Mouse (Mus musculus): ENCODE measurements around the gene Gm37419. TPM values are rescaled to one million over a fixed set of nuclear protein-coding genes. Genes with fewer than 3 reads are reported as not detected.

Gene Gm37419
- polyA plus RNA-seq, 1 experiment from 2014 or later: not detected

DNA sequence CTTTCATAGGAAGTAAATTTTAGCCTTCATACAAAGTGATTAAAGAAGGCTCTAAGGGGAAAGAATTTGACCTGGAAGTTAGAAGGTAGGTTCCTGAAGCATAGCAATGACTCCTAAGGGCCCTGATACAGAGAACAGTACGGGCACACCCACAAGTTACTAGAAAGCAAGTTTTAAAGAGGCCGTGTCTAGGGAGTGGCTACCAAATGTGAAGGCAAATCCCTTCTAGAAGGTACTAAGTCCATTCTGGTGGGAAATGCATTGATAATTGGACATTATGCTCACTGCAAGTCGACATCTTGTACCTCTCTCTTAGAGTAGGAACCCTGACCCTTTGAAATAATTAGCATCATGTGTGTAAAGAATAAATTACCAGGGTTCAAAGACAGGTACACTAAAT lies 48.1 kb downstream of the Gm37419 start:
- TF ChIP-seq CTCF (IDR thresholded peaks at IDR 0.05; ENCODE audit: low read depth) (no peak), EP300 (optimal IDR thresholded peaks at IDR 0.05) (no peak)
- no peak overlapping the region for H3K27ac ChIP-seq (replicated peaks)
- H3K4me2 ChIP-seq (replicated peaks; ENCODE audit: low read depth): no peak overlapping the region
- no peaks in the 10 kb centered on the region for H3K27me3 ChIP-seq (ENCODE audit: control insufficient read depth, insufficient read depth, low read length)
- DNase-seq (ENCODE audit: low spot score) (no peak), ATAC-seq (ENCODE audit: low FRiP score, low TSS enrichment) (no peak)
- H3K9me3 ChIP-seq (ENCODE audit: control insufficient read depth, low read length): no peaks in the 10 kb centered on the region
- H3K4me1 ChIP-seq (replicated peaks; ENCODE audit: control insufficient read depth, insufficient read depth): no peaks in the 10 kb centered on the region
- no peaks in the 10 kb centered on the region for H3K36me3 ChIP-seq (ENCODE audit: control insufficient read depth, insufficient read depth, low read length)
- WGBS: 79% methylated on average over 3 of the region's 3 CpGs
- H3K4me3 ChIP-seq (ENCODE audit: low read depth, low read length): no peak overlapping the region
- no peak overlapping the region for H3K9ac ChIP-seq (ENCODE audit: low read length)

Other genes starting within 250 kb of the Gm37419 start
- gene Sst, start 97.5 kb upstream of the Gm37419 start, polyA plus RNA-seq (2015; fragmentation: Nextera tagmentation; extraction: Ambion mirVana): 63.4 and 63.9 TPM in 2 replicates
- gene Rtp2, start 56.1 kb upstream of the Gm37419 start, polyA plus RNA-seq (2015; fragmentation: Nextera tagmentation; extraction: Ambion mirVana): not detected in 2 replicates
- gene Bcl6, start 370 bp downstream of the Gm37419 start, polyA plus RNA-seq (2015; fragmentation: Nextera tagmentation; extraction: Ambion mirVana): 0.23 and 0.30 TPM in 2 replicates